Mouse (Mus musculus): ENCODE measurements at regions not wholly inside any gene's neighbourhood (a gene's known extent, or its start where the extent isn't known, plus 50 kb on each side); places are given as distances from the start of the nearest gene placed in this dataset.

DNA sequence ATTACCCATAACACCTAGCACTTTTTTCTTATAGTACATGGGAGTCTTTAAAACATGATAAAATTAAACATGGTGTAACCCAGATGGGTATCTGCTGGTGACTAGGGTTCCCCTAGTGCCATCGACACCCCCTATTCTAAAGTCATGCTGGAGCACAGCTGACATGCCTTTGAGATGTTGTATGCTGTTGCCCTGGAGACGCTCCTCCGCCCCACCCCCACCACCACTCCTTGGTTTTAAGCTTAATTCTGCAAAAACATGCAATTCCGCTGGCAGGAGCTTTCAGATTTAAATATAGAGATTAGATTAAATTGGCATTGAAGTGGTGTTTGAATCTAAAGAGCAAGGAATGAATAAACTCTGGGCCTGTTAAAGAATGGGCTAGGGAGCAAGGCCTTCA is 210.6 kb upstream of the Fam19a5 start:
- H3K4me2 ChIP-seq (ENCODE audit: low read depth, low read length) = no peak overlapping the region
- no peaks in the 10 kb centered on the region for H3K36me3 ChIP-seq (ENCODE audit: control insufficient read depth, insufficient read depth)
- H3K27me3 ChIP-seq (ENCODE audit: control insufficient read depth, insufficient read depth, low read depth, low read length) = no peaks in the 10 kb centered on the region
- ATAC-seq (ENCODE audit: low read depth) = no peak
- no peak overlapping the region for H3K9ac ChIP-seq (ENCODE audit: low read depth, low read length)
- no peak overlapping the region for H3K27ac ChIP-seq (ENCODE audit: low read length)
- H3K4me3 ChIP-seq (ENCODE audit: low read depth, low read length) = no peak overlapping the region
- H3K4me1 ChIP-seq (ENCODE audit: control insufficient read depth, low read depth, low read length) = no peaks in the 10 kb centered on the region
- H3K9me3 ChIP-seq (replicated peaks; ENCODE audit: control insufficient read depth, low read length) = no peaks in the 10 kb centered on the region; the same call in 1 of the 2 replicates
- 71% methylated on average over 4 of the region's 4 CpGs for WGBS (ENCODE audit: insufficient replicate concordance)

DNA sequence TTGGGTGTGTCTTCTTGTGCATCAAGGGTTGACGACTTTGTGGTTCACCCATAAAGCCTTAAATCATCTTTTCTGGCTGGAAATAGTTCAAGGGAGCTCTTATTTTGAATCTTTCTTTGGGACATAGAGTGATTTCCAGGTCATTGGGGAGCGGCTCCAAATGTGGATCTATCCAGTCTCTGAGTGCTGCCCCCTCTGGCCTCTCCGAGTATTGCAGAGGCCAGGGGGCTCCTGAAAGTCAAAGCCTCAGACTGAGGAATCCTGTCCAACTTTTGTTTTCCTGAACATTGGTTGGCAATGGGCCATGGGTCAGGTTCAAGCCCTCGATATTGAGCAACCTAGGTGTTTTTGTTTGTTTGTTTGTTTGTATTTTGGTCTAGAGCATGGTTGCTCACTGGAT is 209.7 kb upstream of the Fam19a5 start:
- H3K4me3 ChIP-seq (ENCODE audit: low read depth, low read length) = no peak overlapping the region
- 53% methylated on average over 4 of the region's 4 CpGs for WGBS (ENCODE audit: insufficient replicate concordance)
- no peak for ATAC-seq (ENCODE audit: low read depth)
- H3K27ac ChIP-seq (ENCODE audit: low read length) = no peak overlapping the region
- H3K9me3 ChIP-seq (replicated peaks; ENCODE audit: control insufficient read depth, low read length) = no peaks in the 10 kb centered on the region; the same call in 1 of the 2 replicates
- H3K27me3 ChIP-seq (ENCODE audit: control insufficient read depth, insufficient read depth, low read depth, low read length) = no peaks in the 10 kb centered on the region
- no peaks in the 10 kb centered on the region for H3K36me3 ChIP-seq (ENCODE audit: control insufficient read depth, insufficient read depth)
- no peak overlapping the region for H3K9ac ChIP-seq (ENCODE audit: low read depth, low read length)
- no peaks in the 10 kb centered on the region for H3K4me1 ChIP-seq (ENCODE audit: control insufficient read depth, low read depth, low read length)
- no peak overlapping the region for H3K4me2 ChIP-seq (ENCODE audit: low read depth, low read length)

DNA sequence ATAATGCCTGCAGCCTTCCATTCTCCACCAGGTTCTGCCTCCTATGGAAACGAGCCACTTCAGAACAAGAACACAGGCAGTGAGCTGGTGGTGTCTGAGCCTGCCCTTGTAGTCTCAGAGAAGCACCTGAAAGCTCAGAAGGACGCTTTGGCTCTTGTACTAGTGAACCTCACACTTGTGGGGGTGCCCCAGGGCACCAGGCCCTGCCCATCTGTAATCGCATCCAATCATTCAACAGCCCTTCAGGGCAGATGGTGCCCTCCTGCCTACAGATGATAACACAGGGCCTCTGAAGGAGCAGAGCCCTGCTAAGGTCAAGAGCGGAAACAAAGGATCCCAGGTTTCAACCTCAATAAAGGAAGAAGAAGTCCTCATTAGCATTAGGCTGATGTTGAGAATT is 208.8 kb upstream of the Fam19a5 start:
- H3K4me3 ChIP-seq (ENCODE audit: low read depth, low read length) = no peak overlapping the region
- H3K27ac ChIP-seq (ENCODE audit: low read length) = no peak overlapping the region
- H3K4me1 ChIP-seq (ENCODE audit: control insufficient read depth, low read depth, low read length) = no peaks in the 10 kb centered on the region
- no peak overlapping the region for H3K9ac ChIP-seq (ENCODE audit: low read depth, low read length)
- ATAC-seq (ENCODE audit: low read depth) = no peak
- H3K9me3 ChIP-seq (replicated peaks; ENCODE audit: control insufficient read depth, low read length) = no peaks in the 10 kb centered on the region; the same call in 1 of the 2 replicates
- WGBS (ENCODE audit: insufficient replicate concordance) = 57% methylated on average over 4 of the region's 4 CpGs
- no peaks in the 10 kb centered on the region for H3K36me3 ChIP-seq (ENCODE audit: control insufficient read depth, insufficient read depth)
- H3K4me2 ChIP-seq (ENCODE audit: low read depth, low read length) = no peak overlapping the region
- H3K27me3 ChIP-seq (ENCODE audit: control insufficient read depth, insufficient read depth, low read depth, low read length) = no peaks in the 10 kb centered on the region

DNA sequence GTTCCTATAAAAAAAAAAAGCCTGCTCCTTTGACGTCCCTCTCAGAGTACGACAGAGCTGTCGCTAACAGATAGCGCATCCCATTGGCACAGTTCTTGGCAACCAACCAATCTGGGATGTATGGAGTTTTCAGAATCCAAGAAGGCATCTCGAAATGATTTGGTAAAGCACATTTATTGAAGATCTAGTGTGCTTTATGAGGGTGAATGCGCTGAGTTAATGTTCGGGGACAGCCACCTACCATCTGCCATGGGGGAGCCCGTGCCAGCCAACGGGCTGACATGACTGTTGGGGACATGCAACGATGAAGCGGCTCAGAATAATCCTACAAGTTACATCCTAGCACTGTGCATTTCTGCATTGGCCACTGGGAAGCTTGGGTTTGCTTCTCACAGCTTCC is 208.4 kb upstream of the Fam19a5 start:
- Histone ChIP-seq H3K4me3 (ENCODE audit: low read depth, low read length) (no peak overlapping the region), H3K4me2 (ENCODE audit: low read depth, low read length) (no peak overlapping the region), H3K4me1 (ENCODE audit: control insufficient read depth, low read depth, low read length) (no peaks in the 10 kb centered on the region), H3K9ac (ENCODE audit: low read depth, low read length) (no peak overlapping the region), H3K27ac (ENCODE audit: low read length) (no peak overlapping the region), H3K27me3 (ENCODE audit: control insufficient read depth, insufficient read depth, low read depth, low read length) (no peaks in the 10 kb centered on the region), H3K9me3 (replicated peaks; ENCODE audit: control insufficient read depth, low read length) (no peaks in the 10 kb centered on the region; the same call in 1 of the 2 replicates), H3K36me3 (ENCODE audit: control insufficient read depth, insufficient read depth) (no peaks in the 10 kb centered on the region)
- 78% methylated on average over 11 of the region's 11 CpGs for WGBS (ENCODE audit: insufficient replicate concordance)
- no peak for ATAC-seq (ENCODE audit: low read depth)

DNA sequence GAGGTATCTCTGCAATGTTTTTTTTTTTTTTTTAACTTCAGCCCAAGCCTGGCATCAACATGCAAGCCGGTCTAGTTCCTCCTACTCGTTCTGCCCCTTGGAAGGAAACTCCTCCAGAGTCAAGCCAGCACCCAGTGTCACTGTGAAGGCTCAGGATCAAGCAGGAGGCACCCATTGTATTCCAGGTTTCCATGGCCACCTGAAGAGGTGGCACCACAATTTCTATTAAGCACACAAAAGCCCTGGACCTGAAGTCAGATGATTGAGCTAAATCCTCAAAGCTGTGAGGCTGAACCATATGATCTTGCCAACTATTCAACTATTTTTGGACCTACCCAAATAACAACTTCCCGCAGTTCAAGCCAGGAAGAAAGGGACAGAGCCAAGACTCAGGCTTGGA is 204.2 kb upstream of the Fam19a5 start:
- Histone ChIP-seq H3K36me3 (ENCODE audit: control insufficient read depth, insufficient read depth) (no peaks in the 10 kb centered on the region), H3K27ac (ENCODE audit: low read length) (no peak overlapping the region), H3K9ac (ENCODE audit: low read depth, low read length) (no peak overlapping the region), H3K27me3 (ENCODE audit: control insufficient read depth, insufficient read depth, low read depth, low read length) (no peaks in the 10 kb centered on the region), H3K4me2 (ENCODE audit: low read depth, low read length) (no peak overlapping the region), H3K4me3 (ENCODE audit: low read depth, low read length) (no peak overlapping the region), H3K4me1 (ENCODE audit: control insufficient read depth, low read depth, low read length) (no peaks in the 10 kb centered on the region), H3K9me3 (replicated peaks; ENCODE audit: control insufficient read depth, low read length) (no peaks in the 10 kb centered on the region; the same call in 1 of the 2 replicates)
- no peak for ATAC-seq (ENCODE audit: low read depth)
- WGBS (ENCODE audit: insufficient replicate concordance) = 45% methylated on average over 3 of the region's 3 CpGs

DNA sequence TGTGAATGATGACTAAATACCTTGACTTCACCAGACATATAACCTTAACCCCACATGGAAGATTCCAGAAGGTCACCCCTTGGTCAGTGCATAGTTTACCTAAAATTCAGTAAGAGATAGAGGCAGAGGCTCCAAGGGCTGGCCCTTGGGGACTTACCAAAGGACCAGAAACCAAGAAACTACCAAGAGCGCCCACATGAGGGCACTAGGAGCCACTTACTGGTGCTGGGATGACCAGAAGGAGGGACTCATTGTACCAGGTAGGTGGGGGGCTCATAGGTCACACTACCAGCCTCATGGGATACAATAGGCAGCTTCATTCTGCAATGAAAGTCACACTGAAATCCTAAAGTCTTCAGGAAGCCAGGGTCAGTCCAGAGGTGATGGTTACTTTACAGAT is 201.4 kb upstream of the Fam19a5 start:
- no peak for ATAC-seq (ENCODE audit: low read depth)
- H3K4me2 ChIP-seq (ENCODE audit: low read depth, low read length) = no peak overlapping the region
- H3K4me3 ChIP-seq (ENCODE audit: low read depth, low read length) = no peak overlapping the region
- no peak overlapping the region for H3K27ac ChIP-seq (ENCODE audit: low read length)
- no peak overlapping the region for H3K9ac ChIP-seq (ENCODE audit: low read depth, low read length)
- 60% methylated on average over 1 of the region's 1 CpGs for WGBS (ENCODE audit: insufficient replicate concordance)
- no peaks in the 10 kb centered on the region for H3K4me1 ChIP-seq (ENCODE audit: control insufficient read depth, low read depth, low read length)
- H3K36me3 ChIP-seq (ENCODE audit: control insufficient read depth, insufficient read depth) = no peaks in the 10 kb centered on the region
- no peaks in the 10 kb centered on the region for H3K27me3 ChIP-seq (ENCODE audit: control insufficient read depth, insufficient read depth, low read depth, low read length)
- no peaks in the 10 kb centered on the region for H3K9me3 ChIP-seq (replicated peaks; ENCODE audit: control insufficient read depth, low read length)

DNA sequence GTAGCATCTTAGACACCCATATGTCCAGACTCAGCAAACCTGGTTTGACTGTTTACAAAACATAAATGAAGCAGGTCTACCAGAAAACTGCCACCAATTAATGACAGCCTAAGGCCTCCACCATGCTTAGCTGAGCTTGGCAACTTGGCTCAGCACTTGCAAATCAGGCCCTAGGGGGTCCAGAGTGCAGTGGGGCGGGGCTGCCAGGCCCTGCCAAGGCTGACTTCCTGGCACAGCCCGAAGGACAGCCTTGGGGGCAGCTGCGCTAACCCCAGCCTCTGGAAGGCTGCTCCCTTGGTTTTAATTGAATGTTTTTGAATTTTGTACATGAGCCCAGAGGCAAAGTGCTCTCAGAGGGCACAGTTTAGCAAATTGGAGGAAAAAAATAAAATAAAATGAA is 198.3 kb upstream of the Fam19a5 start:
- H3K4me2 ChIP-seq (ENCODE audit: low read depth, low read length) = no peak overlapping the region
- H3K36me3 ChIP-seq (ENCODE audit: control insufficient read depth, insufficient read depth) = no peaks in the 10 kb centered on the region
- WGBS (ENCODE audit: insufficient replicate concordance) = 29% methylated on average over 3 of the region's 3 CpGs
- ATAC-seq (ENCODE audit: low read depth) = no peak
- H3K9me3 ChIP-seq (replicated peaks; ENCODE audit: control insufficient read depth, low read length) = no peaks in the 10 kb centered on the region; the same call in 1 of the 2 replicates
- H3K9ac ChIP-seq (ENCODE audit: low read depth, low read length) = no peak overlapping the region
- no peaks in the 10 kb centered on the region for H3K27me3 ChIP-seq (ENCODE audit: control insufficient read depth, insufficient read depth, low read depth, low read length)
- no peak overlapping the region for H3K27ac ChIP-seq (ENCODE audit: low read length)
- no peak overlapping the region for H3K4me3 ChIP-seq (ENCODE audit: low read depth, low read length)
- no peaks in the 10 kb centered on the region for H3K4me1 ChIP-seq (ENCODE audit: control insufficient read depth, low read depth, low read length)

DNA sequence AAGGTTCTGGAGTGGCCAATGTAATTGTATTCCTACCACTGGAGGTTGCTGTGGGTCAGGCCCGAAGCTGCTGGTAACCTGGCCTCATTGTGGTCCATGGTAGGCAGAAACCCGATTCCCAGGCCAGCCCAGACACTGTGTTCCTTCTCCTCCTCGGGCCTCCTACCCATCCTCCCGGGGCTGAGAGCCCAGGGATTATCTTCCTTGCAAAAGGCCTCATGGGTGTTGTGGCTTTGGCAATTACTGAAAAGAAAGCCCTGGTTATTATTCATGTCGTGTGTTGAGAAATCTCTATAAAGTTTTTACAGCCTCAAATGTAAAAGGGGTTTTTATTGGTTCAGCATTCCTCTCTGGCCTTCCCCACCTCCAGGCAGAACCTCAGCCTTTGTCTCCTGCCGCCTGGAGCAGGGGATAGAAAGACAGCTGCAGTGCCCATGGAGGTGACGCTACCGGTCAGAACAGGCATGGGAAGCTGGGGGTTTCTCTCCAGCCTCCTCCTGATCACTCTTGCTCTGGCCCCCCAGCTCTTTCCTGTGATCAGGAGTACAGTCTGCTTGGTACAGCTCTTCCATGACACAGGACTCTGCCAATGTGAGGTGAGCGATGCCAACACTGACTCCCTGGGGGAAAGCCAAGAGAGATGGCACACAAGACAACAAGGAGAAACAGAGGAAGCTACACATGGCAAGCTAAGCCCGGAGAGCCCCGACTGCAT is 194.4 kb upstream of the Fam19a5 start:
- H3K36me3 ChIP-seq (ENCODE audit: control insufficient read depth, insufficient read depth) = no peaks in the 10 kb centered on the region
- no peak overlapping the region for H3K9ac ChIP-seq (ENCODE audit: low read depth, low read length)
- 55% methylated on average over 11 of the region's 11 CpGs for WGBS (ENCODE audit: insufficient replicate concordance)
- no peak overlapping the region for H3K4me2 ChIP-seq (ENCODE audit: low read depth, low read length)
- no peak overlapping the region for H3K4me3 ChIP-seq (ENCODE audit: low read depth, low read length)
- no peak for ATAC-seq (ENCODE audit: low read depth)
- H3K27ac ChIP-seq (ENCODE audit: low read length) = no peak overlapping the region
- no peaks in the 10 kb centered on the region; the same call in 1 of the 2 replicates for H3K9me3 ChIP-seq (replicated peaks; ENCODE audit: control insufficient read depth, low read length)
- H3K27me3 ChIP-seq (ENCODE audit: control insufficient read depth, insufficient read depth, low read depth, low read length) = no peaks in the 10 kb centered on the region
- no peaks in the 10 kb centered on the region for H3K4me1 ChIP-seq (ENCODE audit: control insufficient read depth, low read depth, low read length)

DNA sequence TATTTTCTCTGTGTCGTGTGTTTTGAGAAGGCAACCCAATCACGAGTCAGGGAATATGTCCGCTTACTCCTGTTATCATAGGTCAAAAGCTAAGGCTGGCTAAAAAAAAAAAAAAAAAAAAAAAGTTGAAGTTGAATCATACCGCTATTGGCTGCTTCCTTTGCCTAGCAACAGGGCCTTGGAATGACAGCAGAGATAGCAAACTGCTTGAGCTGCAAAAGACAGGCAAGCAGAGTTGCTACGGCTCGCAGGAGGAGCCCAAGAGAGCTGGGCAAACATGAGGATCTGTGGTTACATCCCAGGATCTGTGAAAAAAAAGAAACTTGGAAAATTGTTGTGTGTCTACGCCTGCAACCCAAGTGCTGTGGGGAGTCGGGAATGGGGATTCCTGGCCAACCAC is 191.3 kb upstream of the Fam19a5 start:
- Histone ChIP-seq H3K4me3 (ENCODE audit: low read depth, low read length) (no peak overlapping the region), H3K4me1 (ENCODE audit: control insufficient read depth, low read depth, low read length) (no peaks in the 10 kb centered on the region), H3K9me3 (replicated peaks; ENCODE audit: control insufficient read depth, low read length) (no peaks in the 10 kb centered on the region; the same call in 1 of the 2 replicates), H3K27ac (ENCODE audit: low read length) (no peak overlapping the region), H3K4me2 (ENCODE audit: low read depth, low read length) (no peak overlapping the region), H3K36me3 (ENCODE audit: control insufficient read depth, insufficient read depth) (no peaks in the 10 kb centered on the region), H3K9ac (ENCODE audit: low read depth, low read length) (no peak overlapping the region), H3K27me3 (ENCODE audit: control insufficient read depth, insufficient read depth, low read depth, low read length) (no peaks in the 10 kb centered on the region)
- 55% methylated on average over 8 of the region's 8 CpGs for WGBS (ENCODE audit: insufficient replicate concordance)
- no peak for ATAC-seq (ENCODE audit: low read depth)

Measured in liver, embryonic 16.5 days (tissue).